Mouse (Mus musculus) olfactory bulb, adult 2 months (tissue): Measurements from ENCODE around the gene 5730522E02Rik. TPM values are rescaled to one million over a fixed set of nuclear protein-coding genes. Genes with fewer than 3 reads are reported as not detected.

Source experiments
- H3K27ac ChIP-seq: fragments of 200-500 bp; 2 replicates; pipeline ENCODE4 v1.5.1; 2012; ENCODE audit warnings: low read depth, low read length; ENCODE audit not compliant: insufficient read depth
- H3K4me1 ChIP-seq: fragments of 200-500 bp; 2 replicates; pipeline ENCODE4 v1.6.1; 2012; ENCODE audit warnings: low read length; ENCODE audit not compliant: control insufficient read depth, insufficient read depth
- H3K4me3 ChIP-seq: fragments of 200-500 bp; 2 replicates; pipeline ENCODE4 v1.5.1; 2012; ENCODE audit warnings: mild to moderate bottlenecking, low read depth, low read length, moderate library complexity; ENCODE audit not compliant: insufficient read depth
- CTCF ChIP-seq: fragments of 200-500 bp; IDR thresholded peaks from 2 replicates; pipeline ENCODE4 v1.5.1; 2012; ENCODE audit warnings: low read depth, mild to moderate bottlenecking, low read length, moderate library complexity; ENCODE audit not compliant: insufficient read depth
- POLR2A ChIP-seq: fragments of 200-500 bp; IDR thresholded peaks from 2 replicates; pipeline ENCODE4 v1.6.1; 2012; ENCODE audit warnings: mild to moderate bottlenecking, low read depth, low read length, moderate library complexity; ENCODE audit not compliant: insufficient read depth
- WGBS: fragments of 180-500 bp; shearing (Covaris S2); methylation state at CpG from one replicate; pipeline ENCODE4 v1.1.7; 2018; 5-methylcytosine and 5-hydroxymethylcytosine counted together
- polyA plus RNA-seq: library from polyadenylated mRNA; stranded (reverse); fragments of >200 nt; gene quantifications from 2 replicates; pipeline ENCODE4 v1.2.4, GENCODE M21; 2012; ENCODE audit warnings: low replicate concordance; ENCODE audit not compliant: missing spikeins, insufficient read depth, insufficient read length

5730522E02Rik gene
- polyA plus RNA-seq, 1 experiment = not detected

DNA sequence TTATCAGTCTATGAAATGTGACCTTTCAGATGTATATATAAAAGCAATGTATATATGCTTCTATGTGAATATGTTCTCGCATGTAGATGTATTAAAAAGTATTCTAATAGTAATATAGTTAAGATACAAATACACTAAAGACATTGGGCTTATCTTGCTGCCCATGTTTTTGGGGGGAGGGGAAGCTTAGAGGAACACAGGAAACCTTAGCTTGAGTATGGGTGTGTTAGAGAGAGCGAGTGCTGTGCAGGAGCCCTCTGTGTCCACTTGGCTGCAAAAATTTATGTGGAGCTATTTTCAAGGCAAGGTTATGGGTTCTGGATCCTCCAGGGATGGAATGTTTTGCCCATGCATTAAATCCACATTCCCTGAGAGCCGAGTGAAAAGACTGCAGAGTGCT lies 15.1 kb downstream of the 5730522E02Rik start:
- 92% methylated on average over 3 of the region's 3 CpGs for WGBS
- H3K27ac ChIP-seq = no peak overlapping the region
- no peak overlapping the region for H3K4me3 ChIP-seq
- no peaks in the 10 kb centered on the region for H3K4me1 ChIP-seq
- TF ChIP-seq POLR2A = no peak
- TF ChIP-seq CTCF = no peak

DNA sequence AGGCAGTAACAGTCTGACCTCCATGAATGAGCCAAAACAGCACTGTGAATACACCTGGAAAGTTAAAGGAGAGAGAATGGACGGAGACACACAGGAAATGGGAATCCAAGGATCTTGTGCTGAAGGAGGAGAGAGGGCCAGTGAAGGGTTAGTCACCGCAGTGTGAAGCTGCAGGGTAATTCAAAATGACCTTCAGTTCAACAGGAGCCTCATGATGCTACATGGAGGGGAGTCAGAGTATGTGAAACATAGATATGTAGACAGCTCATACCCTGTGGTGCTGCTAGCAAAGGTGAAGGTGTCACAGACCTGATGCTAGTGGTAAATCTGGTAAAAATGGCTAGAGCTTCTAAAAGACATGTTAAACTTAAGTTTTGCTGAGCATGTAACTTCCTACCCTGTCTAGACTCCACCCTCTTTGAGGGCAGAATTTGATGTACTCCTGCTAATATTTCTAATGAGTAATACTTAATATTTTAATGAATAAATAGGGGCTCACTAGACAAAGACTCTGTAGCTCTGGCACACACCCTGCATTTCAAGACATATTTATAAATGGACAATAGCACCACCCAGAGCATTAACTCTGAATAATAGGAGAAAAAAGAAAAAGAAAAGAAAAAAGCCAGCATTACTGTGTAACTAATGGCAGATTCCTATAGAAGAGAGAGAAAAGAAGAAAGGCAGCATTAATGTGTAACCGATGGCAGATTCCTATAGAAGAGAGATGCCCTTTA lies 23.2 kb downstream of the 5730522E02Rik start:
- H3K27ac ChIP-seq = no peak overlapping the region
- TF ChIP-seq CTCF (no peak), POLR2A (no peak)
- no peaks in the 10 kb centered on the region for H3K4me1 ChIP-seq
- 77% methylated on average over 3 of the region's 3 CpGs for WGBS
- H3K4me3 ChIP-seq = no peak overlapping the region

- 96% methylated on average over 2 of the region's 2 CpGs for WGBS
- Histone ChIP-seq H3K4me1 (no peaks in the 10 kb centered on the region), H3K4me3 (no peak overlapping the region), H3K27ac (no peak overlapping the region)
- TF ChIP-seq CTCF = no peak
- TF ChIP-seq POLR2A = no peak
These were observed 40.0 kb downstream of the 5730522E02Rik start for GRCm38 (mm10) chr11:26170572-26170971.

GRCm38 (mm10) chr11:26167609-26167971 lies 43.0 kb downstream of the 5730522E02Rik start:
- H3K4me3 ChIP-seq = no peak overlapping the region
- TF ChIP-seq CTCF (no peak), POLR2A (no peak)
- no peak overlapping the region for H3K27ac ChIP-seq
- no peaks in the 10 kb centered on the region for H3K4me1 ChIP-seq
- 93% methylated on average over 7 of the region's 7 CpGs for WGBS

DNA sequence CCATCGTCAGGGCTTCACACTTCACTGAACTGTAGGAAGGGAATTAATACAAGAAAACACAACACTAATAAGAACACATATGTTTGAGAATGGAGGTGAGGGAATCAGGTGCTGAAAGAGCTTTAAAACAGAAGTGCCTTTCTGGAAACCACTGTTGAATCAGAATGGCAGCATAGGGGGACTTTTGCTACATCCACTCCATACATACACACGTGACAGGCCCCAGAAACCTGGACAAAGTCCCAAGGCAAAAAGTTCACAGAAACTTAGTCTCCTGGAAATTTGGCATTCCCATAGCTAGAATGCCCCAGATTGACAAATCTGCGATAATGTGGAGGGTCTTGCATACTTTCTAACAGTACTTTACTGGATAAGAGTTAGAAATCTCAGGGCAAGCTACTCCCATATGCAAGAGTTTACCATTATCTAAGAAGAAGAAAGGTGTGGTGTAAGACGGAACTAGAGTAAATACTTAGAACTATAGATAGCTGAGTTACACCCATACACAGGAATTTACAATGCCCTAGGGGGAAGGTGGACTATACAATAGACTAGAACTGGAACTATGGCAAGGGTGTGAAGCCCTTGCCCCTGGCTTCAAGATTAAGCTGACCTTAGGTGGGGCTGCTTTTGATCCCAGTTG lies 43.5 kb downstream of the 5730522E02Rik start:
- TF ChIP-seq POLR2A = no peak
- no peak for TF ChIP-seq CTCF
- no peak overlapping the region for H3K4me3 ChIP-seq
- WGBS = 80% methylated on average over 4 of the region's 4 CpGs
- no peak overlapping the region for H3K27ac ChIP-seq
- H3K4me1 ChIP-seq = no peaks in the 10 kb centered on the region

DNA sequence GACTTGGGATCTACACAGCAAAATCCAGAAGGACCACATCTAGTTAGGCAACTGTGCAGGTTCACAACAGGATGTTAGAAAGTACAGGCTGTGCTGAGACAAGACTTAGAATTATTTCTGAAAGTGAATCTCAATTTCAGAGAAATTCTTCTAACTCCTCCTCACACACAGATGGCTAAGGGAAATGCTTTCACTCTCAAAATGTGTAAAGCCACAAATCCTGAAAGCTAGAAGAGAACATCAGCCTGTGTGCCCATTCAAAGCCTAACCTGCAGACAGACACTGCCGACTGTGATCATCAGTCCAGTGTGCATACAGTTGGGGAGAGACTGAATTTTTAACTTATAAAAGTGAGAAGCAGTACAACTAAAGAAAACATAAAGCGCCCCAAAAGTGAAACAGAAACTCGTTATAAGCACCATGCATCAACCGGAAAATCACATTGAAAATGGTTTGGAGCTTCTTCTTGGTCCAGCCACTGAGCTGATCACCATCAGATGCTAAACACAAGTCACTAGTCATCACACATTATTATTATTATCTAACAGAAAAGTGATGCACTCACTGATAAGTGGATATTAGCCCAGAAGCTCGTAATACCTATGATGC lies 45.8 kb downstream of the 5730522E02Rik start:
- H3K27ac ChIP-seq = no peak overlapping the region
- no peak overlapping the region for H3K4me3 ChIP-seq
- H3K4me1 ChIP-seq = no peaks in the 10 kb centered on the region
- WGBS = 93% methylated on average over 5 of the region's 5 CpGs
- TF ChIP-seq CTCF (no peak), POLR2A (no peak)

GRCm38 (mm10) chr11:26161354-26161753 lies 49.2 kb downstream of the 5730522E02Rik start:
- Histone ChIP-seq H3K4me3 (no peak overlapping the region), H3K27ac (no peak overlapping the region), H3K4me1 (no peaks in the 10 kb centered on the region)
- WGBS = 86% methylated on average over 5 of the region's 5 CpGs
- TF ChIP-seq POLR2A (no peak), CTCF (no peak)

DNA sequence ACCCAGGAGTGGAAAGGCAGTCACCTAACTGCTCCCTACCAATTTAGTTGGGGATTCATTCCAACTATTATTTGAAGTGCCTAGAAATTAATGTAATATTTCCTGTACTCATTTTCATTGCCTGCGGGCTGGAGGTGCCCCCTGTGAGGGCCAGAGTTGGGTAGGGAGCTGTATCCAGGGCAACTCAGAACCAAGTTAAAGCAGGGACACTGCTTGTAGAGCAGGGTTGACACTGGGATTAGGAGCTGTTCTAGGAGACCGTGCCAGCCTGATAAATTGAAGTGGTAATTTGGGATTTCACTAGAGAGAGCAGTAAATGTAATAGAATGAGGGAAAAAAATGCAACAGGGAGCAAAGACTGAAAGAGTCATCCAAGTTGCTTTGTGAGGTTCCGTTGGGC lies 51.5 kb downstream of the 5730522E02Rik start:
- H3K4me3 ChIP-seq = no peak overlapping the region
- H3K27ac ChIP-seq = no peak overlapping the region
- H3K4me1 ChIP-seq = no peaks in the 10 kb centered on the region
- TF ChIP-seq CTCF = no peak
- TF ChIP-seq POLR2A = no peak
- whole genome bisulfite sequencing = 53% methylated on average over 3 of the region's 3 CpGs

DNA sequence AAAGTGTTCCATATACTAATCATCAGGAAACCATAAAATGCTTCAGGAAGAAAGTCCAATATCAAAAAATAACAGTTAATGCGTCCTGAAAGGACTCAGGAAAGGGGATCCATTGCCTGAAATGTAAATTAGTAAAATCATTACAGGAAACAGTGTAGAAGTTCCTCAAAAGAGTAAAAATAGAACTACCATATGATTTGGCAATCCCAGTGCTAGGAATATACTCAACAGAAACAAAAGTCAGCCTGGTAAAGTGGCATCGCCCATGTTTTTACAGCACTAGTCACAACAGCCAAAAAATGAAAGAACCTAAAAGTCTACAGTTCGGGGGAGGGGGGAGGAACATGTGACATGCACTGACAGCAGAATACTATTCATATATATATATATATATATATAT lies 70.5 kb downstream of the 5730522E02Rik start:
- no peak for TF ChIP-seq CTCF
- TF ChIP-seq POLR2A = no peak
- Histone ChIP-seq H3K4me3 (no peak overlapping the region), H3K27ac (no peak overlapping the region), H3K4me1 (no peaks in the 10 kb centered on the region)
- WGBS = 81% methylated on average over 3 of the region's 3 CpGs
